Mouse (Mus musculus): Measurements from ENCODE around the gene Srebf2.

GRCm38 (mm10) chr15:82204680-82205371 lies 57.8 kb downstream of the Srebf2 start:
- TF ChIP-seq CTCF (IDR thresholded peaks at IDR 0.05; ENCODE audit: extremely low read depth, insufficient read length, insufficient replicate concordance, low read depth, low read length): no peak
- no peak for TF ChIP-seq POLR2A (IDR thresholded peaks at IDR 0.05; ENCODE audit: low read depth, low read length)
